Mouse (Mus musculus) CH12.LX (cell line): ENCODE measurements around the gene Arel1. TPM values are rescaled to one million over a fixed set of nuclear protein-coding genes. Genes with fewer than 3 reads are reported as not detected.

Experiments
- DNase-seq: peaks from one replicate; pipeline ENCODE4 v3.0.0-alpha.2; 2013; ENCODE audit errors: extremely low read depth
- H3K27ac ChIP-seq: 2 replicates; pipeline ENCODE4 v1.5.1; 2012; ENCODE audit warnings: low read depth, mild to moderate bottlenecking, control low read depth, moderate library complexity; ENCODE audit not compliant: insufficient read depth
- H3K27me3 ChIP-seq: replicated peaks from 2 replicates; pipeline ENCODE3; 2012; ENCODE audit warnings: inconsistent platforms
- H3K36me3 ChIP-seq, 2 experiments: replicated peaks in 1 of 2; 2 replicates each; pipeline versions ENCODE3 to v1.6.1; 2012; ENCODE audit warnings: inconsistent platforms in 1 of 2, low read length in 1 of 2, mild to moderate bottlenecking in 1 of 2, mixed read lengths in 1 of 2, moderate library complexity in 1 of 2; ENCODE audit not compliant: control insufficient read depth in 1 of 2, insufficient read depth in 1 of 2
- H3K4me1 ChIP-seq, 2 experiments: 2 replicates each; pipeline ENCODE4 v1.6.1; 2012; ENCODE audit warnings: inconsistent platforms in 1 of 2, moderate library complexity in 1 of 2; ENCODE audit not compliant: insufficient read depth in 2 of 2, control insufficient read depth in 1 of 2
- H3K4me2 ChIP-seq: 2 replicates; pipeline ENCODE4 v1.6.1; 2012; ENCODE audit warnings: low read depth, mild to moderate bottlenecking, control low read depth; ENCODE audit not compliant: poor library complexity, insufficient read depth, severe bottlenecking
- H3K4me3 ChIP-seq, 3 experiments: fragments of 150-350 bp in 1 of 3; sonication (generic) in 1 of 3; replicated peaks in 1 of 3; 2 replicates each; pipeline versions ENCODE3 to v1.5.1; 2011 to 2012; ENCODE audit warnings: low read depth in 2 of 3, low read length in 2 of 3, mild to moderate bottlenecking in 2 of 3, moderate library complexity in 2 of 3, control low read depth in 1 of 3, improper control_type of control experiment in 1 of 3, inconsistent platforms in 1 of 3, mixed read lengths in 1 of 3; ENCODE audit not compliant: poor library complexity in 1 of 3
- H3K79me2 ChIP-seq: replicated peaks from 2 replicates; pipeline ENCODE4 v1.6.1; 2012; ENCODE audit warnings: mild to moderate bottlenecking, moderate library complexity; ENCODE audit not compliant: control insufficient read depth, poor library complexity, insufficient read depth, severe bottlenecking; ENCODE audit errors: extremely low read depth
- H3K9ac ChIP-seq: 2 replicates; pipeline ENCODE4 v1.6.1; 2012; ENCODE audit warnings: low read depth, mild to moderate bottlenecking, control low read depth, moderate library complexity; ENCODE audit not compliant: insufficient read depth
- H3K9me3 ChIP-seq: replicated peaks from 2 replicates; pipeline ENCODE3; 2012; ENCODE audit warnings: low read length, inconsistent platforms, mixed read lengths
- BHLHE40 ChIP-seq: IDR thresholded peaks from 2 replicates; pipeline ENCODE4 v1.6.1; 2011; ENCODE audit warnings: mild to moderate bottlenecking, low read depth, low read length, improper control_type of control experiment
- CTCF ChIP-seq, 2 experiments: IDR thresholded peaks in 1 of 2; conservative IDR thresholded peaks in 1 of 2; 2 replicates each; pipeline ENCODE4 v1.5.1; 2011 to 2012; ENCODE audit warnings: low read depth in 2 of 2, low read length in 2 of 2, improper control_type of control experiment in 1 of 2, inconsistent platforms in 1 of 2, mild to moderate bottlenecking in 1 of 2, moderate library complexity in 1 of 2
- E2F4 ChIP-seq: IDR thresholded peaks from 2 replicates; pipeline ENCODE4 v1.6.1; 2011; ENCODE audit warnings: low read depth, low read length, improper control_type of control experiment; ENCODE audit not compliant: insufficient replicate concordance
- HCFC1 ChIP-seq: IDR thresholded peaks from 2 replicates; pipeline ENCODE4 v1.6.1; 2012; ENCODE audit warnings: low read depth, mild to moderate bottlenecking, inconsistent platforms, low read length, improper control_type of control experiment
- JUND ChIP-seq: conservative IDR thresholded peaks from 2 replicates; pipeline ENCODE4 v1.6.1; 2011; ENCODE audit warnings: low read depth, low read length, improper control_type of control experiment
- KAT2A ChIP-seq: IDR thresholded peaks from 2 replicates; pipeline ENCODE4 v1.6.1; 2012; ENCODE audit warnings: low read length, improper control_type of control experiment, inconsistent platforms; ENCODE audit not compliant: insufficient replicate concordance
- MAX ChIP-seq: IDR thresholded peaks from 2 replicates; pipeline ENCODE4 v1.6.1; 2011; ENCODE audit warnings: low read length, improper control_type of control experiment
- MXI1 ChIP-seq: IDR thresholded peaks from 2 replicates; pipeline ENCODE4 v1.6.1; 2011; ENCODE audit warnings: mild to moderate bottlenecking, low read depth, low read length, improper control_type of control experiment
- NRF1 ChIP-seq: IDR thresholded peaks from 2 replicates; pipeline ENCODE4 v1.6.1; 2014; ENCODE audit warnings: low read depth, mild to moderate bottlenecking, inconsistent platforms, low read length, improper control_type of control experiment, moderate library complexity
- POLR2AphosphoS2 ChIP-seq: IDR thresholded peaks from 2 replicates; pipeline ENCODE4 v1.6.1; 2011; ENCODE audit warnings: low read depth, low read length, improper control_type of control experiment
- RAD21 ChIP-seq: IDR thresholded peaks from 2 replicates; pipeline ENCODE4 v1.6.1; 2011; ENCODE audit warnings: low read depth, mild to moderate bottlenecking, low read length, improper control_type of control experiment, moderate library complexity
- RCOR1 ChIP-seq: conservative IDR thresholded peaks from 2 replicates; pipeline ENCODE4 v1.6.1; 2012; ENCODE audit warnings: low read depth, mild to moderate bottlenecking, inconsistent platforms, low read length, improper control_type of control experiment
- SMC3 ChIP-seq: IDR thresholded peaks from 2 replicates; pipeline ENCODE4 v1.6.1; 2011; ENCODE audit warnings: low read depth, low read length, improper control_type of control experiment
- ZC3H11A ChIP-seq: IDR thresholded peaks from 2 replicates; pipeline ENCODE4 v1.6.1; 2012; ENCODE audit warnings: low read depth, mild to moderate bottlenecking, inconsistent platforms, low read length, improper control_type of control experiment
- ZMIZ1 ChIP-seq: IDR thresholded peaks from 2 replicates; pipeline ENCODE4 v1.6.1; 2012; ENCODE audit warnings: low read depth, mild to moderate bottlenecking, inconsistent platforms, low read length, improper control_type of control experiment
- dilution Hi-C: fragments of 300-500 bp; cut with MboI; formaldehyde crosslinking; loops from 2 replicates; pipeline ENCODE4 v1.14.3; 2020; ENCODE audit warnings: low sequenced_read_pairs; ENCODE audit not compliant: extremely low pct_unique_long_range_greater_than_20kb, extremely low pct_ligation_motif_present
- in situ Hi-C: fragments of 300-500 bp; cut with MboI; formaldehyde crosslinking; loops from 3 replicates; pipeline ENCODE4 v1.14.3; 2019; ENCODE audit warnings: low sequenced_read_pairs, low pct_ligation_motif_present, low pct_unique_long_range_greater_than_20kb, mixed read lengths
- polyA plus RNA-seq: library from polyadenylated mRNA; unstranded; fragments of >175 nt; gene quantifications from 2 replicates; pipeline ENCODE4 v1.2.1, GENCODE M21; 2012; ENCODE audit warnings: low read depth; ENCODE audit not compliant: insufficient read length
- total RNA-seq, 2 experiments: library from RNA; depleted of rRNA; stranded (reverse); fragments of 300-350 nt in 1 of 2; fragments of >200 nt in 1 of 2; gene quantifications; 2 replicates each; pipeline ENCODE4 v1.2.3; 2012 to 2014

The Arel1 gene
- total and polyA plus RNA-seq, 3 experiments, result 16.9 to 22.5 (median 21.6) TPM

GRCm38 (mm10) chr12:84882796-84883195 is 87.9 kb downstream of the Arel1 start:
- H3K4me1 ChIP-seq, result no peaks in the 10 kb centered on the region
- no peak for TF ChIP-seq JUND
- no peak for TF ChIP-seq CTCF (conservative IDR thresholded peaks at IDR 0.05 in 1 of 2, IDR thresholded peaks at IDR 0.05 in 1 of 2; ENCODE audit: low read depth in 2 of 2, low read length in 2 of 2)
- no peak for TF ChIP-seq ZC3H11A
- no peak for TF ChIP-seq MXI1
- TF ChIP-seq BHLHE40, result no peak
- TF ChIP-seq RAD21, result no peak
- TF ChIP-seq ZMIZ1, result no peak
- no peak for TF ChIP-seq MAX
- TF ChIP-seq E2F4, result no peak
- no peak for TF ChIP-seq POLR2AphosphoS2
- no peak for TF ChIP-seq RCOR1
- no peak for TF ChIP-seq SMC3
- TF ChIP-seq, all 38 proteins: peak for 0
- Histone ChIP-seq H3K4me3 (no peak overlapping the region), H3K9ac (no peak overlapping the region), H3K27ac (no peak overlapping the region), H3K4me2 (no peak overlapping the region), H3K79me2 (no peaks in the 10 kb centered on the region), H3K27me3 (peaks cover 35% of the 10 kb centered on the region), H3K36me3 (no peaks in the 10 kb centered on the region), H3K9me3 (peaks cover 6% of the 10 kb centered on the region)
- dilution Hi-C loops, result no loop called here
- no peak for DNase-seq
- in situ Hi-C loops, result no loop called here

GRCm38 (mm10) chr12:84880091-84880490 is 90.6 kb downstream of the Arel1 start:
- peaks cover 7% of the 10 kb centered on the region for H3K9me3 ChIP-seq
- dilution Hi-C loops (no loop called here), in situ Hi-C loops (no loop called here)
- no peak overlapping the region for H3K4me2 ChIP-seq
- H3K27ac ChIP-seq, result no peak overlapping the region
- no peaks in the 10 kb centered on the region for H3K36me3 ChIP-seq
- no peaks in the 10 kb centered on the region for H3K4me1 ChIP-seq
- no peak for DNase-seq
- H3K79me2 ChIP-seq, result no peaks in the 10 kb centered on the region
- no peak overlapping the region for H3K9ac ChIP-seq
- TF ChIP-seq BHLHE40, result no peak
- TF ChIP-seq HCFC1, result no peak
- TF ChIP-seq E2F4, result no peak
- TF ChIP-seq KAT2A, result no peak
- no peak for TF ChIP-seq NRF1
- no peak for TF ChIP-seq MAX
- TF ChIP-seq ZC3H11A, result no peak
- peaks cover 50% of the 10 kb centered on the region for H3K27me3 ChIP-seq
- no peak overlapping the region for H3K4me3 ChIP-seq
